Mouse (Mus musculus) adrenal gland, adult 18-20 months (tissue): Measurements from ENCODE around the gene Irak1. TPM values are rescaled to one million over a fixed set of nuclear protein-coding genes. Genes with fewer than 3 reads are reported as not detected.

Experiments
- DNase-seq, 2 experiments: peaks; one replicate each; pipeline ENCODE4 v3.0.0; 2021 to 2022; ENCODE audit warnings: low spot score in 2 of 2
- microRNA-seq, 2 experiments: library from miRNA; unstranded; fragments of <30 nt; microRNA quantifications; one replicate each; pipeline ENCODE4 v1.2.0; 2021; ENCODE audit warnings: borderline number of aligned reads in 2 of 2
- total RNA-seq, 2 experiments: library from RNA; stranded (reverse); gene quantifications; 1 replicate in 1 of 2; 2 replicates in 1 of 2; pipeline ENCODE4 v1.2.3; 2021

Irak1 gene
- total RNA-seq, 2 experiments from 2014 or later: 116 to 120 TPM

DNA sequence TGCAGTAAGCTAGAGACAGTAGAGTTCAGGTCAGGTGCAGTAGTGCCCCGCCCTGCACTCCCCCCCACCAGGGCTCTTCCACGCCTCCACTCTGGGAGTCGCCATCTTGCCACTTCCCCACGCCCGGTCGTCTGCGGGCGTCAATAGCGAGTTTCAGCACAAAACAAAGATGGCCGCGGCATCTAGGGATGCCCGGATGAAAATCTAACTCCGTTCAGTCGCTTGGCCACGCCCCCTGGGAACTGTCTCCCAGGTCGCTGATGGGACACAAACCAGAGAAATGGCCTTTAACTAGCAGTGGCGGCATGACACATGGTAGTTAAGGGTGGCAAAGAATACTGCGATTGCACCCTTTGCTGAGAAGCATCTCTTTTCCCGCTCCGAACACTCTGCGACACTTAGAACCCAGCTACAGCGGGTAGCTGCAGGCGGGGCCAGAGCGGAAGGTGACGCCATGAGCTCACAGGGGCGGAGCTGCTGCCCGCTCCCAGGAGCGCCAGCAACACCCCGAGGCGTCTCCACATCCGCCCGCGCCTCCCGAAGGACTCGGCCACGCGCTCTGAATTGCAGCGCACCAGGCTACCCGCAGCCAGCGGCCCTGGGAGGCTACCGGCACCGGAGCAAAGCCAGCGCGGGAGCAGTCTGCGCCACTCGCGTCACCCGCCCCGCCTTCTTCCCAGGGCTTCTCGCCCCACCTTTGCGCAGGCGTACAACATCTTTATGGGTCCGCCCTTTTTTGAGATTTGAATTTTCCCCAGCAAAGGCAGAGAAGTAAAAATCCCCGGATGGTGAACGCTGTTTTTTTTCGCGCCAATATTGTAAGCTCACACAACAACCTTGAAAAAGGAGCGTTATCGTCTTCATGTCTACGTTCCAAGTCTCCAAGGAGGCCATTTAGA is 56.3 kb downstream of the Irak1 start:
- peak; percentile 67 to 76 for DNase-seq

DNA sequence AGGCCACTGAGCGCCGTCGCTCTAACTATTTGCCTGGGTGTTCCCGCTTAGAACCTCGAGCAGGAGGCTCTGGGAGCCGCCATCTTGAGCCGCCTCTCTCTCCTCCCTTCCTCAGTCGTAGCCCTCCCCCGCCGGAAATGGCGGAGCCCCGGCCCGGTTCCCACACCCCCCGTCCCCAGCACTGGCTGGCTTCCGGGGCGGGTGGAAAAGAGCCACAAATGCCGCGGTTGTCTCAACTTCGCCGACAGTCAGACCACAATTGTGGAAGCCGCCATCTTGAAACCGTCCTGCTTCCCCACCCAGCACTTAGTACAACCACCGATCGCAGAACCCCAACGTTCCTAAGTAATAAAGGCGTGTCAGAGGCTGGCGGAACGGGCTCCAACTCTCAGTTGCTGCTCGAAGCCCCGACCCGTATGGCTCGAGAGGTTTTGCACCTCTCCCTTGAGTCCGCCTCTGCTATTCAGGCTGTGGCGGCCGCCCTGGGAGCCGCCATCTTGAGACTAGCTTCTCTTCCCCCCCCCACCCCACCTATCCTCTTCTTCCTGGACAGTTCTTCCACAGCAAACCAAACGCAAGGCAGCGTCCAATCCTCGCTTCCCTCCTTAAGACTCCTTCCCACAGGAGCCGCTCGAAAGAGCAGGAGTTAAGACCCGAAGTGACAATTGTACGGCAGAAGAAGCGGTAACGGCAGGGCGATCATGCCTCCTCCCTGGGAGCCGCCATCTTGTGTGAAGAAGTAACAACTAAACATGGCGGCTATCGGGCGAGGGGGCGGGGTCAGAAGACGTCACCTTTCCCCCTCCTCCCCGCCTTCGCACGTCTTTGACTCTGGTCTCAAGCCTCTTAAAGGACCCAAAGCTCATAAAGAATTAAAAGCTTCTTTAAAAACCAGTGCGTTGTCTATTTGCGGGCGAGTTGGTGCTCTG is 57.2 kb downstream of the Irak1 start, which contains the start of gene Hcfc1:
Gene Hcfc1 (minus strand): TSS at position 110 of the 929 bp plus-strand sequence.
- peak; percentile 77 to 81 for DNase-seq

DNA sequence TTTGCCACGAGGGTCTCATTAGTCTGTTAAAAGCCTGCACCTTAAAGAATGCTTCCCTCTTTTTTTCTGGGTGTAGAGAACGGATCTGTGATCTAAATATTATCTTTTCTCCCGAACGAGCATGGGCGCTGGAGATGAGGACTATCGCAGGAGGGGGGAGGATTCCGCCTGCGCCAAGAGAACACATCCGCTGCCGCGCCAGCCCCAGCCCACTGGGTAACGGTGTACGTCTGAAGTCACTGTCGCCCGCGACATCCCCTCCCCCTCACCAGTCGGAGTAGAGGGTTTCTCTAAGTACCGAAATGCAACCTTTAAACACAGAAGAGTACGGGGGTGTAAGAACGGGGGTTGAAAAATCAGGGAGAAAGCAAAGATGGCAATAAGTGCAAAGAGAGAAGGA is 58.4 kb downstream of the Irak1 start:
- DNase-seq: peak; percentile 29 to 35

DNA sequence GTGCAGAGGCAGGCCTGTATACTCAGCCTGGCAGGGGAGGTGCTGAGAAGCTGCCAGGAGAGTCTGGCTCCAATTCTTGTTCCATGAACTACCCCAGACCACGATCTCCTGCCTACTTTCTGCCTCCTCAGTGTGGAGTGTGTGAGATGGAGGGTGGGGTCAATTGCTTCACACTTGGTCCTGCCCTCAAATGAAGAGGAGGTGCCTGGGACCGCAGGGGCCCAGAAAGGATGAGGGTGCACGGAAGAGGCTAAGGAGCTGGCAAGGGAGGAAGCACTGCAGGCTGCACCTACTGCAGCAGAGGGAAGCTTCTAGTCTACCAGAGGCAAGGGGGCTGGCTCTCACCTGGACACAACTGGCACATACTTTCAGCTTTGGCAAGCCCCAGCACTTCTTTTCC is 59.4 kb downstream of the Irak1 start:
- DNase-seq: no peak

Small RNA genes within 50 kb of the gene (microRNA-seq; reads per million reads assigned to microRNA genes)
- 11.8 to 22.0 reads per million in 2 experiments for gene Mir5132
- gene Mir718: 0 to 0.61 reads per million in 2 experiments

Other genes with a start within 250 kb of the Irak1 start
- gene Srpk3, start 249.5 kb downstream of the Irak1 start, total RNA-seq: under 1 TPM in 1 of 2 experiments, not detected in 1; 0.74 TPM
- 100 to 1,000 TPM; 495 to 693 TPM for gene Idh3g, start 237.0 kb downstream of the Irak1 start, total RNA-seq
- 100 to 1,000 TPM; 138 to 158 TPM for gene Ssr4, start 236.9 kb downstream of the Irak1 start, total RNA-seq
- 1 to 10 TPM; 4.0 to 5.3 TPM for gene Pdzd4, start 198.9 kb downstream of the Irak1 start, total RNA-seq
- not detected for gene Avpr2, start 131.8 kb downstream of the Irak1 start, total RNA-seq
- 10 to 100 TPM in 1 of 2 experiments, 1 to 10 TPM in 1; 7.0 to 13.8 TPM for gene L1cam, start 127.8 kb downstream of the Irak1 start, total RNA-seq
- gene Arhgap4, start 102.0 kb downstream of the Irak1 start, total RNA-seq: 1 to 10 TPM; 3.1 to 4.2 TPM
- gene Naa10, start 102.0 kb downstream of the Irak1 start, total RNA-seq: 10 to 100 TPM; 80.3 to 83.2 TPM
- 10 to 100 TPM; 22.0 to 29.6 TPM for gene Renbp, start 93.1 kb downstream of the Irak1 start, total RNA-seq
- gene Hcfc1, start 57.6 kb downstream of the Irak1 start, total RNA-seq: 10 to 100 TPM; 47.7 to 49.5 TPM
- gene Opn1mw, start 103.5 kb upstream of the Irak1 start, total RNA-seq: not detected
- 10 to 100 TPM; 31.5 to 34.5 TPM for gene Mecp2, start 111.4 kb upstream of the Irak1 start, total RNA-seq
- gene Tex28, start 143.9 kb upstream of the Irak1 start, total RNA-seq: not detected
- gene Tktl1, start 153.3 kb upstream of the Irak1 start, total RNA-seq: not detected
- gene Flna, start 225.9 kb upstream of the Irak1 start, total RNA-seq: 100 to 1,000 TPM; 113 to 170 TPM
- 100 to 1,000 TPM in 1 of 2 experiments, 10 to 100 TPM in 1; 93.6 to 165 TPM for gene Emd, start 230.8 kb upstream of the Irak1 start, total RNA-seq
- gene Rpl10, start 246.9 kb upstream of the Irak1 start, total RNA-seq: 100 to 1,000 TPM; 395 to 419 TPM